Mouse (Mus musculus) CH12.LX (cell line): Measurements from ENCODE around the gene St8sia1. TPM values are rescaled to one million over a fixed set of nuclear protein-coding genes. Genes with fewer than 3 reads are reported as not detected.

Experiments
- DNase-seq: peaks from one replicate; pipeline ENCODE4 v3.0.0-alpha.2; 2013; ENCODE audit errors: extremely low read depth
- H3K27ac ChIP-seq: 2 replicates; pipeline ENCODE4 v1.5.1; 2012; ENCODE audit warnings: low read depth, mild to moderate bottlenecking, control low read depth, moderate library complexity; ENCODE audit not compliant: insufficient read depth
- H3K27me3 ChIP-seq: replicated peaks from 2 replicates; pipeline ENCODE3; 2012; ENCODE audit warnings: inconsistent platforms
- H3K36me3 ChIP-seq, 2 experiments: replicated peaks in 1 of 2; 2 replicates each; pipeline versions ENCODE3 to v1.6.1; 2012; ENCODE audit warnings: inconsistent platforms in 1 of 2, low read length in 1 of 2, mild to moderate bottlenecking in 1 of 2, mixed read lengths in 1 of 2, moderate library complexity in 1 of 2; ENCODE audit not compliant: control insufficient read depth in 1 of 2, insufficient read depth in 1 of 2
- H3K4me1 ChIP-seq, 2 experiments: 2 replicates each; pipeline ENCODE4 v1.6.1; 2012; ENCODE audit warnings: inconsistent platforms in 1 of 2, moderate library complexity in 1 of 2; ENCODE audit not compliant: insufficient read depth in 2 of 2, control insufficient read depth in 1 of 2
- H3K4me2 ChIP-seq: 2 replicates; pipeline ENCODE4 v1.6.1; 2012; ENCODE audit warnings: low read depth, mild to moderate bottlenecking, control low read depth; ENCODE audit not compliant: poor library complexity, insufficient read depth, severe bottlenecking
- H3K4me3 ChIP-seq, 3 experiments: fragments of 150-350 bp in 1 of 3; sonication (generic) in 1 of 3; replicated peaks in 1 of 3; 2 replicates each; pipeline versions ENCODE3 to v1.5.1; 2011 to 2012; ENCODE audit warnings: low read depth in 2 of 3, low read length in 2 of 3, mild to moderate bottlenecking in 2 of 3, moderate library complexity in 2 of 3, control low read depth in 1 of 3, improper control_type of control experiment in 1 of 3, inconsistent platforms in 1 of 3, mixed read lengths in 1 of 3; ENCODE audit not compliant: poor library complexity in 1 of 3
- H3K79me2 ChIP-seq: replicated peaks from 2 replicates; pipeline ENCODE4 v1.6.1; 2012; ENCODE audit warnings: mild to moderate bottlenecking, moderate library complexity; ENCODE audit not compliant: control insufficient read depth, poor library complexity, insufficient read depth, severe bottlenecking; ENCODE audit errors: extremely low read depth
- H3K9ac ChIP-seq: 2 replicates; pipeline ENCODE4 v1.6.1; 2012; ENCODE audit warnings: low read depth, mild to moderate bottlenecking, control low read depth, moderate library complexity; ENCODE audit not compliant: insufficient read depth
- H3K9me3 ChIP-seq: replicated peaks from 2 replicates; pipeline ENCODE3; 2012; ENCODE audit warnings: low read length, inconsistent platforms, mixed read lengths
- BHLHE40 ChIP-seq: IDR thresholded peaks from 2 replicates; pipeline ENCODE4 v1.6.1; 2011; ENCODE audit warnings: mild to moderate bottlenecking, low read depth, low read length, improper control_type of control experiment
- CTCF ChIP-seq, 2 experiments: IDR thresholded peaks in 1 of 2; conservative IDR thresholded peaks in 1 of 2; 2 replicates each; pipeline ENCODE4 v1.5.1; 2011 to 2012; ENCODE audit warnings: low read depth in 2 of 2, low read length in 2 of 2, improper control_type of control experiment in 1 of 2, inconsistent platforms in 1 of 2, mild to moderate bottlenecking in 1 of 2, moderate library complexity in 1 of 2
- ELF1 ChIP-seq: IDR thresholded peaks from 2 replicates; pipeline ENCODE4 v1.6.1; 2014; ENCODE audit warnings: low read depth, mild to moderate bottlenecking, inconsistent platforms, low read length, improper control_type of control experiment
- GABPA ChIP-seq: IDR thresholded peaks from 2 replicates; pipeline ENCODE4 v1.6.1; 2012; ENCODE audit warnings: low read depth, low read length, improper control_type of control experiment, inconsistent platforms; ENCODE audit not compliant: insufficient replicate concordance
- MAFK ChIP-seq: IDR thresholded peaks from 2 replicates; pipeline ENCODE4 v1.6.1; 2011; ENCODE audit warnings: low read length, improper control_type of control experiment; ENCODE audit not compliant: insufficient replicate concordance
- MAZ ChIP-seq: IDR thresholded peaks from 2 replicates; pipeline ENCODE4 v1.6.1; 2012; ENCODE audit warnings: low read depth, mild to moderate bottlenecking, inconsistent platforms, low read length, improper control_type of control experiment, moderate library complexity
- MXI1 ChIP-seq: IDR thresholded peaks from 2 replicates; pipeline ENCODE4 v1.6.1; 2011; ENCODE audit warnings: mild to moderate bottlenecking, low read depth, low read length, improper control_type of control experiment
- MYC ChIP-seq: IDR thresholded peaks from 2 replicates; pipeline ENCODE4 v1.6.1; 2011; ENCODE audit warnings: low read depth, mild to moderate bottlenecking, improper control_type of control experiment, low read length
- RAD21 ChIP-seq: IDR thresholded peaks from 2 replicates; pipeline ENCODE4 v1.6.1; 2011; ENCODE audit warnings: low read depth, mild to moderate bottlenecking, low read length, improper control_type of control experiment, moderate library complexity
- SIN3A ChIP-seq: IDR thresholded peaks from 2 replicates; pipeline ENCODE4 v1.6.1; 2012; ENCODE audit warnings: low read length, improper control_type of control experiment, inconsistent platforms
- SMC3 ChIP-seq: IDR thresholded peaks from 2 replicates; pipeline ENCODE4 v1.6.1; 2011; ENCODE audit warnings: low read depth, low read length, improper control_type of control experiment
- USF1 ChIP-seq: IDR thresholded peaks from 2 replicates; pipeline ENCODE4 v1.6.1; 2014; ENCODE audit warnings: low read depth, mild to moderate bottlenecking, inconsistent platforms, low read length, improper control_type of control experiment
- ZKSCAN1 ChIP-seq: IDR thresholded peaks from 2 replicates; pipeline ENCODE4 v1.6.1; 2012; ENCODE audit warnings: low read depth, inconsistent platforms, low read length, improper control_type of control experiment, borderline replicate concordance
- ZNF384 ChIP-seq: IDR thresholded peaks from 2 replicates; pipeline ENCODE4 v1.6.1; 2012; ENCODE audit warnings: low read depth, low read length, improper control_type of control experiment, inconsistent platforms
- dilution Hi-C: fragments of 300-500 bp; cut with MboI; formaldehyde crosslinking; loops from 2 replicates; pipeline ENCODE4 v1.14.3; 2020; ENCODE audit warnings: low sequenced_read_pairs; ENCODE audit not compliant: extremely low pct_unique_long_range_greater_than_20kb, extremely low pct_ligation_motif_present
- in situ Hi-C: fragments of 300-500 bp; cut with MboI; formaldehyde crosslinking; loops from 3 replicates; pipeline ENCODE4 v1.14.3; 2019; ENCODE audit warnings: low sequenced_read_pairs, low pct_ligation_motif_present, low pct_unique_long_range_greater_than_20kb, mixed read lengths
- polyA plus RNA-seq: library from polyadenylated mRNA; unstranded; fragments of >175 nt; gene quantifications from 2 replicates; pipeline ENCODE4 v1.2.1, GENCODE M21; 2012; ENCODE audit warnings: low read depth; ENCODE audit not compliant: insufficient read length
- total RNA-seq, 2 experiments: library from RNA; depleted of rRNA; stranded (reverse); fragments of 300-350 nt in 1 of 2; fragments of >200 nt in 1 of 2; gene quantifications; 2 replicates each; pipeline ENCODE4 v1.2.3; 2012 to 2014

Gene St8sia1
- total and polyA plus RNA-seq, 3 experiments, result 0.13 to 0.51 (median 0.20) TPM

DNA sequence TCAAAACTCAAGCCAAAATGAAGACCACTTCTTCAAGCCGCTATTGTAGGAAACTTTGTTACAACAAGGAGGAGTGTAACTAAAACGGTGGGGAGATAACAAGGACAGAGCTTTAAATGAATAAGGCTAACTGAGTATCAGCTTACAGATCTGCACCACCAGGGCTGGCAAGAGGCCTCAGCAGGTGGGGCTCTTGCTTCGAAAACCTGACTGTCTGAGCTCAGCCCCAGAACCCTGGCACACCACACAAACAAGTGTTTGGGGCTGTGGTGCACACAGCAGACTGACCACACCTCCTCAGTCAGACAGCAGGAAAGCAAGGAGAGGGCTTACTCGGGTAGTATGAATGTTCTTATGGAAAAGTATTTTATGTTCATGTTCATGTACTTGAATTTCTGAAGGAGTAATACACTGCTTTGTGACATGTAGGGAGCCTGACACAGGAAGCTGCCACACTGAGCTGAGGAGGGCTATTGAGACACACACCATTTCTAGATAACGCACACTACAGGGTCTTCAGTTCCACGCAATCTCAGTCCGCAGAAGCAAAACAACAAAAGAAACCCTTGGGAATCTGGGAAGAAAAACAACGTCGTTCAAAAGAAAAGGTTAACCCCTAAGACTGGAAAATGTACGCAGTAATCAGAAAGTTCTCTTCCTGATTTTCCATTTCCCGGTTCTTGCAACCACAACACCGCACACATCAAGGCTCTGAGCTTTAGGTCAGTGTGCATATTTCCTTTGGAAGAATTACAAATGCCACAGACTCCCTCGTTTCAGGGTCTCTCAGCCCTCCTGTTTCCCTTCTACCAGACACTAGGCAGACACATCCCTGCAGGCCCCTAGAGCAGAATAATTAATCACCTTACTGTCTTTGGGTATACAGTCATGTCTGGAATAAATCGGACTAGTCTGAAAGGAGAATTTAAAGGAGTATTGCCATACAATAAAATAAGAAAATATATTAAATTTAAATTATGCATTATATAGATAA is 29.8 kb upstream of the St8sia1 start:
- TF ChIP-seq SMC3, result peak; percentile 58
- 0 out of 2 replicates have a peak, but pooled peaks have one; percentile 25 for TF ChIP-seq ELF1
- no peak for TF ChIP-seq ZNF384
- TF ChIP-seq CTCF (conservative IDR thresholded peaks at IDR 0.05 in 1 of 2, IDR thresholded peaks at IDR 0.05 in 1 of 2; ENCODE audit: low read depth in 2 of 2, low read length in 2 of 2), result peak in 1 of 2 experiments; percentile 71; a peak in 2 of 4 replicates
- TF ChIP-seq USF1, result no peak
- peak; percentile 75 for TF ChIP-seq RAD21
- no peak for TF ChIP-seq MYC
- TF ChIP-seq BHLHE40, result peak; percentile 24; the same call in 1 of the 2 replicates
- TF ChIP-seq MAZ, result no peak
- dilution Hi-C loops (no loop called here), in situ Hi-C loops (no loop called here)
- H3K79me2 ChIP-seq, result no peaks in the 10 kb centered on the region
- no peak overlapping the region; the same call in 1 of the 2 replicates for H3K4me2 ChIP-seq
- no peaks in the 10 kb centered on the region for H3K27me3 ChIP-seq
- no peak overlapping the region for H3K27ac ChIP-seq
- H3K36me3 ChIP-seq, result no peaks in the 10 kb centered on the region
- no peak overlapping the region for H3K9ac ChIP-seq
- no peak overlapping the region for H3K4me3 ChIP-seq
- DNase-seq, result peak; percentile 54
- H3K9me3 ChIP-seq, result no peaks in the 10 kb centered on the region
- H3K4me1 ChIP-seq, result peaks cover 19 to 50% of the 10 kb centered on the region in 2 experiments

GRCm38 (mm10) chr6:142992971-142993370 is 28.7 kb upstream of the St8sia1 start:
- no peaks in the 10 kb centered on the region for H3K79me2 ChIP-seq
- dilution Hi-C loops (no loop called here), in situ Hi-C loops (no loop called here)
- H3K4me3 ChIP-seq, result no peak overlapping the region
- no peaks in the 10 kb centered on the region for H3K27me3 ChIP-seq
- TF ChIP-seq BHLHE40, result no peak
- TF ChIP-seq MAFK, result no peak
- no peak for TF ChIP-seq SIN3A
- TF ChIP-seq ZKSCAN1, result no peak
- TF ChIP-seq CTCF (conservative IDR thresholded peaks at IDR 0.05 in 1 of 2, IDR thresholded peaks at IDR 0.05 in 1 of 2; ENCODE audit: low read depth in 2 of 2, low read length in 2 of 2), result no peak
- TF ChIP-seq GABPA, result no peak
- no peak for TF ChIP-seq MXI1
- DNase-seq, result no peak
- no peaks in the 10 kb centered on the region for H3K36me3 ChIP-seq
- no peak overlapping the region for H3K27ac ChIP-seq
- peaks cover 19 to 60% of the 10 kb centered on the region in 2 experiments for H3K4me1 ChIP-seq
- H3K9me3 ChIP-seq, result no peaks in the 10 kb centered on the region
- peak overlapping the region; percentile 97; the same call in 1 of the 2 replicates for H3K4me2 ChIP-seq
- no peak overlapping the region for H3K9ac ChIP-seq
